Mouse (Mus musculus) cerebral cortex, adult 2 months (tissue): ENCODE measurements around the gene Hoxd9.

Experiments used
- WGBS: fragments of 180-500 bp; shearing (Covaris S2); methylation state at CpG from one replicate; pipeline ENCODE4 v1.1.7; 2018; 5-methylcytosine and 5-hydroxymethylcytosine counted together

Hoxd9 gene

GRCm38 (mm10) chr2:74711721-74712621 lies 14.4 kb downstream of the Hoxd9 start, which contains the start of the genes Hoxd3 and Hoxd4:
Hoxd3 (plus strand) TSS chr2:74711927.
Hoxd4 (plus strand) TSS chr2:74711929.
- WGBS, result 3% methylated on average over 65 of the region's 65 CpGs

- 7% methylated on average over 19 of the region's 19 CpGs for WGBS
These were observed 16.0 kb downstream of the Hoxd9 start for GRCm38 (mm10) chr2:74713239-74714150.

- WGBS, result 7% methylated on average over 18 of the region's 18 CpGs
These were observed 16.7 kb downstream of the Hoxd9 start for GRCm38 (mm10) chr2:74714156-74714789.

GRCm38 (mm10) chr2:74714881-74715280 lies 17.4 kb downstream of the Hoxd9 start:
- 2% methylated on average over 14 of the region's 14 CpGs for WGBS

- 5% methylated on average over 26 of the region's 26 CpGs for WGBS
These were observed 18.1 kb downstream of the Hoxd9 start for GRCm38 (mm10) chr2:74715504-74716241.

- whole genome bisulfite sequencing, result 16% methylated on average over 2 of the region's 2 CpGs
These were observed 22.9 kb downstream of the Hoxd9 start for GRCm38 (mm10) chr2:74720384-74720783.

- 14% methylated on average over 5 of the region's 5 CpGs for WGBS
These were observed 23.5 kb downstream of the Hoxd9 start for GRCm38 (mm10) chr2:74720955-74721491.

- WGBS, result 10% methylated on average over 6 of the region's 6 CpGs
These were observed 24.4 kb downstream of the Hoxd9 start for GRCm38 (mm10) chr2:74721882-74722281.

GRCm38 (mm10) chr2:74722949-74723348 lies 25.4 kb downstream of the Hoxd9 start:
- 6% methylated on average over 8 of the region's 8 CpGs for WGBS

- WGBS, result 29% methylated on average over 7 of the region's 7 CpGs
These were observed 26.9 kb downstream of the Hoxd9 start for GRCm38 (mm10) chr2:74724244-74725015.

- WGBS, result 8% methylated on average over 17 of the region's 17 CpGs
These were observed 27.6 kb downstream of the Hoxd9 start for GRCm38 (mm10) chr2:74725171-74725570.

GRCm38 (mm10) chr2:74726551-74726950 lies 29.0 kb downstream of the Hoxd9 start, which contains the start of gene Gm28230:
Gm28230 (plus strand) TSS chr2:74726728.
- 12% methylated on average over 5 of the region's 5 CpGs for WGBS

GRCm38 (mm10) chr2:74726973-74727639 lies 29.6 kb downstream of the Hoxd9 start:
- 3% methylated on average over 42 of the region's 43 CpGs for WGBS

GRCm38 (mm10) chr2:74727640-74728302 lies 30.2 kb downstream of the Hoxd9 start:
- WGBS, result 4% methylated on average over 25 of the region's 25 CpGs

GRCm38 (mm10) chr2:74728303-74728680 lies 30.8 kb downstream of the Hoxd9 start:
- WGBS, result 12% methylated on average over 13 of the region's 13 CpGs

GRCm38 (mm10) chr2:74730331-74730730 lies 32.8 kb downstream of the Hoxd9 start:
- 7% methylated on average over 8 of the region's 8 CpGs for WGBS

GRCm38 (mm10) chr2:74731799-74732512 lies 34.4 kb downstream of the Hoxd9 start:
- WGBS, result 6% methylated on average over 9 of the region's 9 CpGs
